Mouse (Mus musculus): ENCODE results near the gene Tmem14a.
"Not testable (repeated sequence)": the region's sequence is repeated elsewhere in the genome, so short reads cannot be mapped to it uniquely, and the experiment has no call there.

Tmem14a gene

GRCm38 (mm10) chr1:21253303-21253650 lies 34.9 kb downstream of the Tmem14a start:
- DNase-seq, result peak; percentile 16

- peak; percentile 13 for DNase-seq
These were observed 35.5 kb downstream of the Tmem14a start for GRCm38 (mm10) chr1:21253856-21254255.

DNA sequence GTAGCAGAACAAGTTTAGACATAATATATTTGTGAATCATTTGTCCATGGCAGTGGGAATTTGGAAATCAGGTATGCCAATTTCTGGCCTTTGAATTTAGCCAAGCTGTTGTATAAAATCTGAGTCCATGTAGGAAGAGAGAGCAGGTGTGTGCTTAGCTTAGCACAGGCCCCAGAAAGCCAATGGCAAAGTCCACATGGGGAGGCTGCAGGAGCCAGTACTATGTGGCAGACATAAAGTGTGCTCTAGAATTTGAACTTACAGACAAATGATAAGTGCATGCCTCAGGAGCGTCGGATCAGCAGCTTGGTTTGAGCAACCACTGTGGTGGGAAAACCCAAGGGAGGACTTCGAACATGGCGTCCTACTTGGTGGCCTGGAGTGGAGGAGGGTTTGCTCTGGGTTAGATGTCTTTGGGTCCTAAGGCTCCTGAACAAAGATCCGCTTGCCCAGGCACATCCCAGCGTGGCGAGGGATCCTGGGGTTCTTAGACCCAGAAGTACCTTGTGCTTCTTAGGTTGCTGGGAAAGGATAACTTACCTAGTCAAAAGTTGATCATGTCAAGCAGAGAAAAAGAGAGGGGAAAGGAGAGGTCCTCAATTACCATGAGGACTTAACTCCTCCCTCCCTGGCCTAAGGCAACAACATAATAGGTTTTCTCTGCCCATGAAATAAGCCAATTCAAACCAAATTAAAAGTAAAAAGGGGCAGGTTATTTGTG lies 37.4 kb downstream of the Tmem14a start:
- peak; percentile 17 for DNase-seq

DNA sequence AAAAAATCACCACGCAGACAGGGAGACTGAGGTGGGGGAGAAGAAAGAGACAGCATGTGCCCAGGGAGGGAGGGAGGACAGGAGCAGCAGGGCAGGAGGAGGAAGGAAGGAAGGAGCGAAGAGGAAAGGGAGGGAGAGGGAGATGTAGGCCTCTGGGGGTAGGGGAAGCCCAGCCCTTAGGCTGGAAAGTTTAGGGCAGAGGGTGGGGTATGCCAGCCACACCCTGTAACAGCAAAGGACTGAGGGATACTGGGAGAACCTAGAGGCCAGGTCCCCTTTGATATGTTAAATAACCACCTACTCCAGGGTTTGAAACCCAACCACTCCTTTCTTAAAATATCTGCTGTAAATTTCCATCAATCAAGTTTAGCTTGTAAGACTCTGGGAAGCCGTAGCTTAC lies 38.0 kb downstream of the Tmem14a start:
- peak; percentile 69 for DNase-seq

GRCm38 (mm10) chr1:21256871-21257270 lies 38.5 kb downstream of the Tmem14a start:
- DNase-seq, result peak; percentile 17

GRCm38 (mm10) chr1:21259981-21260380 lies 41.6 kb downstream of the Tmem14a start:
- DNase-seq, result peak; percentile 67

- peak; percentile 53 for DNase-seq
These were observed 44.0 kb downstream of the Tmem14a start for GRCm38 (mm10) chr1:21262401-21262800.

- DNase-seq, result peak; percentile 70
These were observed 45.6 kb downstream of the Tmem14a start for GRCm38 (mm10) chr1:21263986-21264385.

- peak; percentile 22 for DNase-seq
These were observed 46.4 kb downstream of the Tmem14a start for GRCm38 (mm10) chr1:21264747-21265146.

GRCm38 (mm10) chr1:21266766-21267165 lies 48.4 kb downstream of the Tmem14a start:
- peak; percentile 7 for DNase-seq

DNA sequence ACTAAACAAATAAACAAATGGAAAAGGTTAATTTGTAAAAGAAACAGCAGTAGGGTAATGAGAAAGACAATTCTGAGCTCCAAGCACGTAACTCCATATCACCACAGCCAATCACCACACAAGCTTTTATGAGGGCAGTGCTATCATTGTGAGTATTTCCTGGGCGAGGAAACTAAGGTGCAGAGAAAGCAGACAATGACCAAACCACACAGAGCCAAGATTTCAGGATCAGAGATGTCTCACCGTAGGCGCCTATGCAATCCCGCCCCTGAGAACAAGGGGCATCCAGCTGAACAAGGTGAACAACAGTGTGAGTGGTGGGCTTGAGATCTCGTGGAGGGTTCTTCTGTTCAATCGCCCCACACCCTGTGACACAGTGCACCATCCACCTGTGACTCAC lies 49.1 kb downstream of the Tmem14a start:
- DNase-seq, result peak; percentile 68

DNA sequence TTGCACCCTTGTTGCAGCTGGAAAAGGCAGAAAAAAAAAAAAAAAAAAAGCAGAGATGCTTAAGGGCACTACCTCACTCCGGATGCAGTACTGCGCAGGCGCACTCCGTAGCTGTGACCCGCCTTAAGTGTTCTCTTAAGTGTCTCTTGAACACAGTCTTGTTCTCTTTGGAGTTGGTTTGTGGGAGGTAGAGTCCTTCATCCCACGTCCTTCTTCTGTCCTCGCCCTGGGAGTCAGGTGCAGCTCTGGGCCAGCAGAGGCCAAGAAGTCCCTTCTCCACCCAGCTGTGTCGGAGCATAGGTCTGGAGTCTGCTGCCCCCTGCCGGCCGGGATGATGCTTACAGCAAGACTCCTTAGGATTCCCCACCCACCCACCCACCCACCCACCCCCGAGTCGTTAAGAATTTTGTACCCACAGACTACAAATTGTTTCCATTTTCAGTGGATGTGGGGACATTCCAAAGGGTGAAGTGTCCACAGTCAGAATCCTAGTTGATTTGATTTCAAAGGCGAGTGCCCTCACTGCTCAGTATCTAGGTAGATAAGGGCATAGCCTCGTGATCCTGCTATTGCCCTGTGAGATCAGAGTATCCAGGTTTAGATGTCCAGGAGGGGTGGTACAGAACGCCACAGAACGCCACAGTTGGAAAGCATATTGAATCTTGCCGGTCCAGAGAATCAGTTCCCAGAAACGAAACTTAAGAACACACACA lies 53.1 kb downstream of the Tmem14a start:
- DNase-seq, result peak; percentile 95

DNA sequence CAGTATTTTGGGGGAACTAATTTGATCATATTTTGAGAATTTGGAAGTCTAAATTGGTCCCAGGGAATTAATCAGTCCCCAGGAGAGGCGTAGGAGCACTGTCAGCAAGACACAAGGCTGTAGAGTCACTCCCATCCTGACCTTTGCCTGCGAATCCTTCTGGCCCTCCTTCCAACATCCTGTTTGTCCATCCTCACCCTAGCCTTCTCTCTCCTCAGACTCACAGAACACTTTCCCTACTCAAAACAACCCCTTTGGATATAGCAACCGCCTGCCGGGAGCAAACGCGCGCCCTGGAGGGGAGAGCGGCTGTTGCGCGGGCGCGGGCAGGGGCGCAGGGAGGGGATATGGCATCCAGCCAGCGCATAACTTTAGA lies 53.7 kb downstream of the Tmem14a start:
- DNase-seq, result peak; percentile 94

- DNase-seq, result peak; percentile 89
These were observed 54.7 kb downstream of the Tmem14a start for GRCm38 (mm10) chr1:21273091-21273490.

- peak; percentile 90 for DNase-seq
These were observed 56.2 kb downstream of the Tmem14a start for GRCm38 (mm10) chr1:21274437-21275040.

DNA sequence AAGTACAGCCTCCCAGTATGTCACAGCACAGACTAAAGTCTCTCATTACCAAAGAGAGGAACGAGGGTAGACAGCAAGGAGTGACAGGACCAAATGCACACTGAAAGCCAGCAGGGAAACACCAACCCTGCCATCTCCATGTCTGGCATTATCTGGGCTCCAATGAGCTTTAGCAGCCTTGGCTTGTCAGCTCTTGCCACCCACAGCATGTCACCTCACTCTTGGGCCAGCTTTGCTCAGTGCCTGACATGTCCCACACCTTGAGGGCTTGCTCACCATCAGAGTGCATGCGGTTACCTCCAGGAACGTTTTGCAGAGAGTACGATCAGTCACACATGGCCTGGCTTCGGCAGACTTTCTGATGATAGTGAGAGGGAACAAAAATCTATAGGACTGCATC lies 57.0 kb downstream of the Tmem14a start:
- peak; percentile 77 for DNase-seq

DNA sequence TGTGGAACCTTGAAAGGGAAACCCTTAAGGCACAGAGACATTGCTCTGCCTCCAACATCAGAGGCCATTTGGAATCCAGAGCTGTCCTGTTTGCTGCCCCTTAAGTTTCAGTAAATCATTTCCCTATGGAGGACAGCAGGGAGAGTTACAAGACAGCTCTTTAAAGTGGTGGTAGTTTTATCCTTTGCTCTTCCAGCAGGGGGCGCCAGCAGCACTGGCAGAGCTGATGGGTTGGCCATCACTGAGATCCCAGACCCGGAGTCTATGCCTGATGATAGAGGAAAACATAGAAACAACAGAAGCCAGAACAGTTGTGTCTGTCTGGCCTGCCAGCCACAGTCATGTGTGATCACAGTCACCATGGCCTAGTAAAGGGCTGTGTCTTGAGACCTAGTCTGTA lies 57.8 kb downstream of the Tmem14a start:
- DNase-seq, result not testable (repeated sequence)

All from heart, adult 11 months (tissue).